Mouse (Mus musculus): Measurements from ENCODE around the gene Lrrc52. TPM values are rescaled to one million over a fixed set of nuclear protein-coding genes. Genes with fewer than 3 reads are reported as not detected.

Gene Lrrc52
- polyA plus RNA-seq, 1 experiment, result not detected

GRCm38 (mm10) chr1:167445167-167445566 lies 21.4 kb downstream of the Lrrc52 start:
- no peaks in the 10 kb centered on the region for H3K27me3 ChIP-seq (ENCODE audit: control insufficient read depth, insufficient read depth, low read length)
- 93% methylated on average over 4 of the region's 4 CpGs for WGBS

GRCm38 (mm10) chr1:167438231-167438885 lies 28.2 kb downstream of the Lrrc52 start:
- Histone ChIP-seq H3K4me1 (replicated peaks; ENCODE audit: control insufficient read depth, insufficient read depth, low read length) (no peaks in the 10 kb centered on the region), H3K4me3 (ENCODE audit: control insufficient read depth, insufficient read depth, low read length) (no peak overlapping the region), H3K27ac (ENCODE audit: control insufficient read depth, insufficient read depth, low read length) (no peak overlapping the region), H3K36me3 (ENCODE audit: control insufficient read depth, insufficient read depth, low read length) (no peaks in the 10 kb centered on the region), H3K27me3 (ENCODE audit: control insufficient read depth, insufficient read depth, low read length) (no peaks in the 10 kb centered on the region)
- WGBS, result 81% methylated on average over 9 of the region's 9 CpGs
- TF ChIP-seq POLR2A (IDR thresholded peaks at IDR 0.05; ENCODE audit: control insufficient read depth, extremely low read depth, insufficient read depth, low read length, poor library complexity), result no peak
- TF ChIP-seq CTCF (IDR thresholded peaks at IDR 0.05; ENCODE audit: borderline replicate concordance, control insufficient read depth, extremely low read depth, insufficient read depth, low read length, poor library complexity), result no peak
- DNase-seq, result no peak

More at GRCm38 (mm10) chr1:167445167-167445566, 21.4 kb downstream of the Lrrc52 start:
- H3K27ac ChIP-seq (ENCODE audit: control insufficient read depth, insufficient read depth, low read length), result no peak overlapping the region
- H3K4me3 ChIP-seq (ENCODE audit: control insufficient read depth, insufficient read depth, low read length), result no peak overlapping the region
- DNase-seq, result no peak
- H3K36me3 ChIP-seq (ENCODE audit: control insufficient read depth, insufficient read depth, low read length), result no peaks in the 10 kb centered on the region
- H3K4me1 ChIP-seq (replicated peaks; ENCODE audit: control insufficient read depth, insufficient read depth, low read length), result no peaks in the 10 kb centered on the region
- TF ChIP-seq POLR2A (IDR thresholded peaks at IDR 0.05; ENCODE audit: control insufficient read depth, extremely low read depth, insufficient read depth, low read length, poor library complexity) (no peak), CTCF (IDR thresholded peaks at IDR 0.05; ENCODE audit: borderline replicate concordance, control insufficient read depth, extremely low read depth, insufficient read depth, low read length, poor library complexity) (no peak)

- DNase-seq, result no peak
- H3K4me1 ChIP-seq (replicated peaks; ENCODE audit: control insufficient read depth, insufficient read depth, low read length), result no peaks in the 10 kb centered on the region
- WGBS, result 86% methylated on average over 7 of the region's 7 CpGs
- no peaks in the 10 kb centered on the region for H3K27me3 ChIP-seq (ENCODE audit: control insufficient read depth, insufficient read depth, low read length)
- no peak overlapping the region for H3K27ac ChIP-seq (ENCODE audit: control insufficient read depth, insufficient read depth, low read length)
- TF ChIP-seq POLR2A (IDR thresholded peaks at IDR 0.05; ENCODE audit: control insufficient read depth, extremely low read depth, insufficient read depth, low read length, poor library complexity), result no peak
- no peak for TF ChIP-seq CTCF (IDR thresholded peaks at IDR 0.05; ENCODE audit: borderline replicate concordance, control insufficient read depth, extremely low read depth, insufficient read depth, low read length, poor library complexity)
- H3K4me3 ChIP-seq (ENCODE audit: control insufficient read depth, insufficient read depth, low read length), result no peak overlapping the region
- no peaks in the 10 kb centered on the region for H3K36me3 ChIP-seq (ENCODE audit: control insufficient read depth, insufficient read depth, low read length)
Observed at GRCm38 (mm10) chr1:167437091-167437490, 29.5 kb downstream of the Lrrc52 start.

- Histone ChIP-seq H3K4me1 (replicated peaks; ENCODE audit: control insufficient read depth, insufficient read depth, low read length) (no peaks in the 10 kb centered on the region), H3K4me3 (ENCODE audit: control insufficient read depth, insufficient read depth, low read length) (no peak overlapping the region), H3K27me3 (ENCODE audit: control insufficient read depth, insufficient read depth, low read length) (no peaks in the 10 kb centered on the region), H3K36me3 (ENCODE audit: control insufficient read depth, insufficient read depth, low read length) (no peaks in the 10 kb centered on the region), H3K27ac (ENCODE audit: control insufficient read depth, insufficient read depth, low read length) (no peak overlapping the region)
- TF ChIP-seq POLR2A (IDR thresholded peaks at IDR 0.05; ENCODE audit: control insufficient read depth, extremely low read depth, insufficient read depth, low read length, poor library complexity), result no peak
- no peak for TF ChIP-seq CTCF (IDR thresholded peaks at IDR 0.05; ENCODE audit: borderline replicate concordance, control insufficient read depth, extremely low read depth, insufficient read depth, low read length, poor library complexity)
- no peak for DNase-seq
- 83% methylated on average over 7 of the region's 7 CpGs for WGBS
Observed at GRCm38 (mm10) chr1:167436186-167436975, 30.2 kb downstream of the Lrrc52 start.

- Histone ChIP-seq H3K36me3 (ENCODE audit: control insufficient read depth, insufficient read depth, low read length) (no peaks in the 10 kb centered on the region), H3K4me1 (replicated peaks; ENCODE audit: control insufficient read depth, insufficient read depth, low read length) (no peaks in the 10 kb centered on the region), H3K27me3 (ENCODE audit: control insufficient read depth, insufficient read depth, low read length) (no peaks in the 10 kb centered on the region), H3K4me3 (ENCODE audit: control insufficient read depth, insufficient read depth, low read length) (no peak overlapping the region), H3K27ac (ENCODE audit: control insufficient read depth, insufficient read depth, low read length) (no peak overlapping the region)
- no peak for TF ChIP-seq CTCF (IDR thresholded peaks at IDR 0.05; ENCODE audit: borderline replicate concordance, control insufficient read depth, extremely low read depth, insufficient read depth, low read length, poor library complexity)
- no peak for DNase-seq
- 95% methylated on average over 4 of the region's 4 CpGs for WGBS
Observed at GRCm38 (mm10) chr1:167434931-167435330, 31.6 kb downstream of the Lrrc52 start.

- 75% methylated on average over 9 of the region's 9 CpGs for WGBS
- no peak for TF ChIP-seq CTCF (IDR thresholded peaks at IDR 0.05; ENCODE audit: borderline replicate concordance, control insufficient read depth, extremely low read depth, insufficient read depth, low read length, poor library complexity)
- no peak for TF ChIP-seq POLR2A (IDR thresholded peaks at IDR 0.05; ENCODE audit: control insufficient read depth, extremely low read depth, insufficient read depth, low read length, poor library complexity)
- no peak overlapping the region for H3K4me3 ChIP-seq (ENCODE audit: control insufficient read depth, insufficient read depth, low read length)
- H3K4me1 ChIP-seq (replicated peaks; ENCODE audit: control insufficient read depth, insufficient read depth, low read length), result no peaks in the 10 kb centered on the region
- H3K36me3 ChIP-seq (ENCODE audit: control insufficient read depth, insufficient read depth, low read length), result no peaks in the 10 kb centered on the region
- DNase-seq, result no peak
- no peaks in the 10 kb centered on the region for H3K27me3 ChIP-seq (ENCODE audit: control insufficient read depth, insufficient read depth, low read length)
- H3K27ac ChIP-seq (ENCODE audit: control insufficient read depth, insufficient read depth, low read length), result no peak overlapping the region
Observed at GRCm38 (mm10) chr1:167430976-167431676, 35.5 kb downstream of the Lrrc52 start.
